Mouse (Mus musculus) WW6 (cell line): ENCODE measurements around the gene Hsd17b6.

Source experiments
- DNase-seq: peaks from one replicate; pipeline ENCODE4 v3.0.0-alpha.2; 2013; ENCODE audit warnings: low read depth, low spot score

The Hsd17b6 gene

DNA sequence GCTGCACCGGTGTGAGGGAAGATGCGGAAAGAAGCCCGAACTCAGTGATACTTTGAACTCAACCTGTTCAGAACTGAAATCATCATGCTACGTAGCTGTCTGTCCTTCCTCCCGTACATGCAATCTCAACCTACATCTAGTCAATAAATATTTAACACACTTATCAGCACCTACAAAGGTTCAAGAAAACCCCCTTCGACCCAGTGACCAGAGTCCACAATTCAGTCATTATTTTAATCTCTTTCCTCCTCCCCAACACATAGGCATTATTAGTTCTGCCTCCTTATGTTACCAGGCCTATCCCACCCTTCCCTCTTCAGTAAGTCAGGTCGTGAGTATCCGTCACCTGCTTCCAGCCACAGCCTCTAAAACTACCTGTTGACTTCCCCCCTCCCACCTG, 1.9 kb downstream of the Hsd17b6 start:
- DNase-seq: no peak

DNA sequence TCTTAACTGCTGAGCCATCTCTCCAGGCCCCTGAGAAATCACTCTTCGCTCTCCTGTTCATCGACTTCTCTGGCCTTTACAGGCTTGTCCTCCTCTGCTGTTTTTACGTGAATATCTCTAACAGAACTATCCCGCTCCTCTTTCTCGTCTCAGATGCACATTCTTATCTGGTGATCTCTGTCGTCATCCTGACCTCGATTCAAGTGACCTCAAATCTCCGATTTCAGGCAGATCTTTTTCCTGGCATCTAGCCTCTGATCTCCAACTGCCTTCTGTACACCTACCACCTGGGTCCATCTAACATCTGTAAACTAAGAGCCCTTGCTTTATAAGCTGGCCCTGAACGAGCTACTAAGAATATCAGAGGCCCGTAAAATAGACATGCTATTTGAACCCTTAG, 2.5 kb downstream of the Hsd17b6 start:
- no peak for DNase-seq

DNA sequence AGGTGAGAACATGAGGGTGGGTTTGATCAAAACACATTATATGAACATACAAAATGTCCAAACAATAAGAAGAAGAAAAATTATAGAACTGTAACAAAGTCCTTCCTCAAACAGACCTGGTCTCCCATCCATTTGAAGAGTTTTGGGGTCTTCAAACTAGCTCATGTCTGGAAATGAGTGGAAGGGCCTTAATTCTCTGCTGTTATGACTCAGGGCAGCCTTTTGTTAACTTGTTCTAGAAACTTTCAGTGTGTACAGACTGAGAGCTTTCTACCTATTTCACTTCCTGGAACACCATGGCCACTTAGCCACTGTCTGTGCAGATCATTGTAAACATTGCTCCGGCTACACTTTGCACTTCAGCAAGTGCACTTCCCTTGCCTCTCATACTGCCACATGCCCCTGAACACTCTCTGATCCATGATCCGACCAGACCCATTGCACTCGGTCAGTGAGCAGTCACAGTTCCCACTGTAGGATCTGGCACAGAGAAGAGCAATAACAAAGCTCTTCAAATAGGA, 4.1 kb downstream of the Hsd17b6 start:
- no peak for DNase-seq

DNA sequence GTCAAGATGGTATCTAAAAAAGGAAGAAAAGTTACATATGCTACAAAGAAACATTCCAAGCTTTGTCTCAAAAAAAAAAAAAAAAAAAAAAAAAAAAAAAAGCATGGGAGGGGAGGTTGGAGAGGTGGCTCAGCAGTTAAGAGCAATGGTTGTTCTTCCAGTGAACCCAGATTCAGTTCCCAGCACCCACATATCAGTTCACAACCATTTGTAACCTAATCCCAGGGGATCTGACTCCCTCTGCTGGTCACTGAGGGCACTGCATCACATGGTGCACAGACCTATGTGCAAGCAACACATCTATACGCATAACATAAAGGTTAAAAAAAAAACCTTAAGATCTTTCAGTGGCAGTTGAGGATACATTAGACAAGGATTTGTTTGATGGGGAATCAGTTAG, 9.2 kb downstream of the Hsd17b6 start:
- DNase-seq: peak; percentile 26

DNA sequence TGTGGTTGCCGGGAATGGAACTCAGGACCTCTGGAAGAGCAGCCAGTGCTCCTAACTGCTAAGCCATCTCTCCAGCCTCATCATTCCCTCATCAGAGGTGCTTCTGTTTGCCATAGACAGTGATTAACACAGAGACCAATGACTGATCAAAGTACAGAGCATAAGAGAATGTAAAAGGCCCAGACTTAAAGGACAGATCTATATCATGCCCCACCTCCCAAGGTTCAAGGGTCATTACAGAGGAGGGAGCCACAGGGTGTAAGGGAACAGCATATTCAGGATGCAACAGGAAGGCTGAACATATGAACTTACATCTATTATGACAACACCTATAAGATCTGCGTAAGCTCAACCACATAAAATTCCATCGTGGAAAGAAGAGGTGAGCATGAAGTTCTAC, 10.7 kb downstream of the Hsd17b6 start:
- no peak for DNase-seq

DNA sequence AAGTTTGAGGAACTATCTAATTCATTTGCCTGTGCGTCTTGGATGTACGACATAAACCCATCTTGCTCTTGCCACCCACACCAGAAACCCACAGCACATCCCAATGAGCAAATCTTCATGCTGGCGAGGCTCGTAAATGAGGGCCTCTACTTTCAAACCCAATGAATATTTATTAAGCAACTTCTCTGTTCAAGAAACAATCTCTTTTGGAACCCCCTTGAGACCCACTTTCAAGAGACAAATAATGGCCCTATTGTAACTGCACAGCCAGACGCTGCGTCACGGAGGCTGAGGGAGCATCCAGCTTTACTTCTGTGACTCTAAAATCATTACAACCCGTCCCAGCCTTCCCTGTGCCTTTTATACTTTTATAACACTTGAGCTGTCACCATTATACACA, 21.8 kb downstream of the Hsd17b6 start:
- no peak for DNase-seq

DNA sequence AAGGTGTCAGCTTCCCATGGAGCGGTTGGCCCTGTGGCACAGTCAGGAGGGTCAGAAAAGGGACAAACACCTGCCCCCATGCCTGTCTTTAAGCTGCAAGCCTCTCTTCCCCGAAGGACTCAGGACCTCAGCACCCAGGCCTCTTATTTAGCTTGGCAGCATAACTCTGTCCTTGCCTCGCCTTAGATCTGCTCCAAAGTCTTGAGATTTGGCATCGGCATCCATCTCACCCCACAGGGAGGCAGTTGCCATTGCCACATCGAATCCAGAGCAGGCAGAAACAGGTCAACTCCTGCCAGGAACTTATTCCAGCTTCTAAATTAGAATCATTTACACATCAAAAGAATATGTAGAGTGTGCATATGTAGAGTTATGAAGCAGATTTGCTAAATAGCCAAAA, 22.8 kb downstream of the Hsd17b6 start:
- DNase-seq: no peak

DNA sequence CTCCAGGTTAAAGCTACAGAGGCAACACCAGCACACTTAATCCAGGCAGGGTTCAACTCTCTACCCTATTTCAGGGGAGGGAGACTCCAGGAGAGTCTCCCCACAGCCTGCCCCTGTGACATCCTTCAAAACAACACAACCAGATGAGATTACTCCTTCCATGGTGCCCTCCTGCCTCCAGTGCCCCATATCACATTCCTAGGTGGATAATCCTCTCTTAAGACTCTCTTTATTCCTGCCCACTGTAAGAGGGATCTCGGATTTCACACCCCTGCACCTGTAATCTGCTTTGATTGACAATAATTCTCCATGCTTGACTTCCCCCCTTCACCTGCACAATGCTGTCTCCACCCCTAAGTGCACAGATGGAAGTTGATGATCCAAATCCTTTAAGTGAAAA, 31.9 kb downstream of the Hsd17b6 start:
- DNase-seq: no peak

DNA sequence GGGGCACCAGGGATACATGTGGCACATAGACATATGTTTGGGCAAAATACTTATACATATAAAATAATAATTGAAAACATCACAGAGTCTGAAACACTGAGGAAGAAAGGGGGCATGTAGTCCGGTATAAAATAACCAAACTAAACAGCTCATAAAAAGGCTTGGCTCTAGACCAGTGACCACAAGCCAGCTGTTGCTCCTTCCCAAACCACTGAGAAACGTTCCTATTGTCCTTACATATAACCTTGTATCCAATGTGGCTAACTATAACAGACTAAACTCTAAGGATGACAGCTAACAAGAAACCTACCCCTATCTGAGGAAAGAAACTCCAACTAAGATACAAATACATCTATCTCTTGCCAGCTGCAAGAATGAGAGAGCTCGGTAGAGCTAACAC, 33.3 kb downstream of the Hsd17b6 start:
- no peak for DNase-seq

DNA sequence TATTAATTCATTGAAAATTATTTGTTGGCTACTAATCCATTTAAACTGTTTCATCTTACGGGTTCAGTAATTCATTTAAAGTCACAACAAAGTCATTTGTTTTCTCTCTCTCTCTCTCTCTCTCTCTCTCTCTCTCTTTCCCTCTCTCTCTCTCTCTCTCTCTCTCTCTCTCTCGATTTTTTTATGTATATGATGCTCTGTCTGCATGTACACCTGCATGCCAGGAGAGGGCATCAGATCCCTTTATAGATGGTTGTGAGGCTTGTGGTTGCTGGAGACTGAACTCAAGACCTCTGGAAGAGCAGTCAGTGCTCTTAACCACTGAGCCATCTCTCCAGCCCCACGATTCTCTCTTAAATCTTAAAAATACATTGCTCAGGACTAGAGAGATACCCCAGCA, 36.3 kb downstream of the Hsd17b6 start:
- DNase-seq: no peak

DNA sequence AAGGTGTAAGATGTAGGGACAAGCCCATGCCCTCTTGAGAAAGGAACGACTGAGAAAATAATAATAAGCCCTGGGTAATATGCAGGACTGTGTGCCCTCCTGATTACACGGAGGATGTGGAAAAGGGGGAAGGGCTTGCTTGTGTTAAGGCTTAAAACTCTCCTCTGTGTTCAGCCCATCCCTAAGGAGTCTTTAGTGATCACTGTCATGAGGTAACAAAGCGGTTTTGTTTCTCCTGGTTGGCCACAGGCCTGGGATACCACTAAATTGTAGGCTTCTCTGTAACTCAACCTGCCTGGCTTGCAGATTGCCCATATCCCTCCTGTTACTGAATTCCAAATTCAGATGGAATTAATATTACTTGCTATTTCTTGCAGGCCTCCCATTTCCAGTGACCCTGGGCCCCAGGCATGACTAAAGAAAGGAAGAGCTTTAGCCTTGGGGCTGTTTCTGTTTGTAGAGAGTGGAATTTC, 37.0 kb downstream of the Hsd17b6 start:
- no peak for DNase-seq

DNA sequence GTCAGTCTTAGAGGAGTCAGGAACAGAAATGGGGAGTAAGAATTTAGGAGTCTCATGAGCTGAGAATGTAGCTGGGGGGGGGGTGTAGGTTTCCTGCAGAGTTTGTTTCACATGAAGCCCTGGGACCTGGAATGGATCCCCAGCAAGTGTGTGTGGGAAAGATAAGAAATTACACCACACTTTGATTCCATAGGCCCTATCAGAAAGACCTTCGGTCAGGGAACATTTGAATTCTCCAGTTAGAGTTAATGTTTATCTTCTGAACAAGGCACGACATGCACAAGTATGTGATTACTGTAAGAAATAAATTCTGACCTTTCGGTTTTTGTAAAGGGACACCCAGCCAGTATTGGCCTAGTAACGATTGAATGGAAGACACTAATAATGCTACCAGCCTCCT, 37.6 kb downstream of the Hsd17b6 start:
- DNase-seq: no peak

DNA sequence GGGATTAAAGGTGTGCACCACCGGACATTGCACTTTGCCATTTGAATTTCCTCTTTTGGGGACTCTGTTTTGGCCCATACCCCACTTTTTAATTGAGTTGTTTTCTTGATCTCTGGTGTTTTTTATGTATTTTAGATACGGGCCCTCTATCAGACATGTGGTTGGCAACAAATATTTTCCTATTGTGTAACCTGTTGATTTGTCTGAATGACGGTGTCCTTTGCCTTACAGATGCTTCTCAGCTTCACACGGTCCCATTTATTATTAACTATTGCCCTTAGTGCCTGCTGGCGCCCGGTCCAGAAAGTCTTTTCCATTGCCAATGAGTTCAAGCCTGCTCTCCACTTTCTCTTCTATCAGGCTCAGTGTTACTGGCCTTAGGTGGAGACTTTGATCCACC, 40.9 kb downstream of the Hsd17b6 start:
- no peak for DNase-seq

DNA sequence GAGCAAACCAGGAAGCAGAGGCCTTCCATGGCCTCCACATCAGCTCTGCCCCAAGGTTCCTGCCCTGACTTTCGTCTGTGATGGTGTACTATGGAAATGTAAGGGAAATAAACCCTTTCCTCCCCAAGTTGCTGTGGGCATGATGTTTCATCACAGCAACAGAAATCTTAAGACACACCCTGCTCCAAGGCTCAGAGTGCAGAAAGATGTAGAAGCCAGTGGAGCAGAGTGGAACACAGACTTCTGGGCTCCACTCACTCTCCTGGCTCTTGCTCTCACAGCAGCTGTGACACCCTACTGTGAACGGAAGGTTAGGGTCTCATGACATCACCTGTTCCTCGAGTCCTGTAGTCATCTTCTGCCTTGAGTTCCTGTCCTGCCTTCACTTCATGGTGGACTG, 43.4 kb downstream of the Hsd17b6 start:
- DNase-seq: no peak

DNA sequence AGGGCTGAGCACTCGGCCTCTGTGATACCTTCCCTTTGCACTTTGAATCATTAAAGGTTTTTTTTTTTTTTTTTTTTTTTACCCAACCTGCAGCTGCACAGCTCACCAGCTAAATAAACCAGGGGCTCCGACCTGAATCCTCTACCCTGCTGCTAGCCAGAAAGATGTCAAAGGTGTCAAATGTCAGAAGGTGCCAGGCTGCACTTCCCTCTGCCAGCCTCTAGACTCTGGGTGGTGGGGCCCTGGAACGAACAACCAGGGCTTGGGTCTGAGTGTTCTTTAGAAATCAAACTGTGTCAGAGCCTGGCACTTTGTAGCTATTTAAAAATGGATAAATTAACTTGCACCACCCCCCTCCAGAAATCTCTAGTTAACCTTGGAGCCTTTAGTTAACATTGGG, 45.0 kb downstream of the Hsd17b6 start:
- DNase-seq: no peak

DNA sequence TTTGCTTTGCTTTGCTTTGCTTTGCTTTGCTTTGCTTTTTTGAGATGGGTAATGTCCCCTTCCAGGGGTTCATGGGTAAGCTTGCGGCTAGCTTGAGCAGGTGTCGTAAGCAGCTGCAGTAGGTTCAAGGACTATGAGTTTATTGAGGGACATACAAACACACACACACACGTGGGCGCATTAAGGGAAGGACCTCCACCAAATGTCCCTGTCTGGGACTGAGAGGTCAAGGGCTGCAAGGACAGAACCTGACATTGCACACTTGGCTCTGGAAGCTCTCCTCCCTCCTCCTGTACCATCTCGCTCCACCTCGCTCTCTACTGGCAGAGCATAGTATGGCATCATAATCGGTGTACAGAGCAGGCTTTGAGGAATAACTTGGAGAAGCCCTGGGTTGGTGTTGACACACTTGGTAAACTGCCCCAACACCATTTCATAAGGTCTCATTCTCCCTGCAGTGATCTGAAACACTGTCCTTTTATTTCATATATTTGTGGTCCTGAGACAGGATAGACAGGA, 48.2 kb downstream of the Hsd17b6 start:
- no peak for DNase-seq

DNA sequence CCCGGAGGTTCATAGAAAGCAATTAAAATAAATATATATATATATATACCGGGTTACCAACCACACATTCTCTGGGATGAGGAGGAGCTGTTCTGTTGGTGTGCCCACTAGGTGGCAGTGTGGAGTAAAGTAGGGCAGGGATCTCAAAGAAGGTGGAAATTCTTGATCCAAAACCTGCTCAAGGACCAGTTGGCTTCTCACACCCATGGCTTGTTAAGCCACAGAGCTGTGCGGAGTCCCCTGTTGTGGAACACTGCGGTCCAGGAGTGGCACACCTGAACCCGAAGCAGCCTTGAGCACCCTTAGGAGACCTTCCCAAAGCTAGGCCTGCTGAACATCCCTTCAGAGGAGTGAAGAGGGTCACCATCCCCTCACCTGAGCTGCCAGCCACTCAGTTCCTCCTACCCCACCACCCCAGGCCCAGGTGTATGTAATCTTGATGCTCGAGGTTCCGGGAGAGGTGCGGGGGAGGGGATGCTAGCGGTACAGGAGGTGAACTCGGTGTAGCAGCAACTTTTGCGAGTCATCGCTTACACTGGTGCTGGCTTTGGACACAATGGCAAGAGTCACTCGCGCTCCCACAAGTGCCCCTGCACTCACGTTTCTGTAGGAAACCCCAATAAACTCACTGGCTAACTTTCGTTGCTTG, 51.1 kb downstream of the Hsd17b6 start:
- DNase-seq: no peak

DNA sequence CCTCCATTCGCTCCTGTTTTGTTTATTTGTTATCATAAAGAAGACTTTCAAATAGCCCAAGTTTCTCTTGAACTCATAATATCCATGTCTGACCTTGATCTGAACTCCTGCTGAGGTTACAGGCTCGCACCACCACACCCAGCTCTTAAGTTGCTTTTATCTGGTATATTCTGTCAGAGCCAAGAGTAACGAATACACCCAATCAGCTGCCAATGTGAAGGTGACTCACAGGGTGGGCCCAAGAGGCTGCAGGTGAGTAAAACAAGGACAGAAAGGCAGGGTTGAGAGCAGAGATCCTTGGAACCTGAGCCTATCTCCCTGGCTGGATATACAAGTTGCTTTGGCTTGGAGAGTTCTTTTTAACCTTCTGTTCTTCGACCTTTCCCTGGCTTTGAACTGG, 52.4 kb downstream of the Hsd17b6 start:
- no peak for DNase-seq

DNA sequence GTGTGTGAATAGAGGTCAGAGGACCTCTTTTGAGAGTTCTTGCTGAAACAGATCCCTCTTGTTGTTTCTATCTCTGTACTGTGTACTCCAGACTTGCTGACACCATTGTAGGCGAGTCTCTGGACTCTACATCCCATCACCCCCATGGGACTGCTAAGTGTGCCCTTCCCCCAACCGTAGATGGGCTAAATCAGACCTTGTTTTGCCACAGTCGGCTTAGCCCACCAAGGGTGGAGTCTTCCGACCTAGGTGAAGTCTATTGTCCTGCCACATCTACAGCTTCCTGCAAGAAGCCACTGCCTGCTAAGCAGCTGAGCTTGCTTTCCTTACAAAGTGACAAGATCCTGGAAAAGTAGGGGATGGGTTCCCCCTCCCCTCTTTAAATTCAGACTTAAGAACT, 55.6 kb downstream of the Hsd17b6 start:
- DNase-seq: no peak

DNA sequence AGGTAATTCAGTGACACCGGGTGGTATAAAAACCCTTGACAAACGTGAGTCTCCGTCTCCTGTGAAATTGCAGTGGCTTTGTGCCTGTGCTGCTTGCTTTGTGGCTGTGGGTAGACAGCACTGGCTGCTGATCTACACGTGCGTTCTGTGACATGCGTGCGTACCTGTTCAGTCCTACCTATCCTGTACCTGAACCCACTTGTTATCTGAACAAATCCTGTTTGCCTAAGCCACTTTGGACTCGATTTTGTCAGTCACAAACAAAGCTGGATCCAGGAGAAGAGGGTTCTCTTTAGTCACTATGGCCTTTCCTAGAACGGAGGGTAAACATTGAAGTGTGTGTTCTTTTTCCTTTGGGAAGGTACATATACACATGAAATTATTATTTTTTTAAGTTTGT, 56.0 kb downstream of the Hsd17b6 start:
- DNase-seq: no peak

DNA sequence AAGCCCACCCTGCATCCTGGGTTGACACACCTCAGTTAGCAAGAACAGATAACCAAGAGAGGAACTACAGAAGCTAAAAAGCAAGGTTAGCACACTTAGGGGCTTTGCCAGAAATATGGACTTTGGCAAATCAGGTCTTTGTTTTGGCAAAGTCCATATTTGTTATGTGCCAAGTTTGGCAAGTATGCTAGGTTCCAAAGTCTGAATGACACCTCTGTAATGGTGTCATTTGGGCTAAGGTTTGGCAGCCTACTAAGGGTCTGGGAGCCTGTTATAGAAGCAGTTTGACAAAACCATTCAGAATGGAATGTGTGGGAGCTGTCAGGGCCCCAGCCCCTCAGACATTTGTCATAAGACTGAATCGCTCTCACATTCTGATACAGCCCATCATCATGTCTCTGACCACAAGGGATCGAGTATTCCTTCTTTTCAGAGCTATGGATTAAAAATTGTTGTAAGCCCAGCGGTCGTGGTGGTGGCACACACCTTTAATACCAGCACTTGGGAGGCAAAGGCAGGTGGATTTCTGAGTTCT, 57.7 kb downstream of the Hsd17b6 start:
- DNase-seq: no peak

DNA sequence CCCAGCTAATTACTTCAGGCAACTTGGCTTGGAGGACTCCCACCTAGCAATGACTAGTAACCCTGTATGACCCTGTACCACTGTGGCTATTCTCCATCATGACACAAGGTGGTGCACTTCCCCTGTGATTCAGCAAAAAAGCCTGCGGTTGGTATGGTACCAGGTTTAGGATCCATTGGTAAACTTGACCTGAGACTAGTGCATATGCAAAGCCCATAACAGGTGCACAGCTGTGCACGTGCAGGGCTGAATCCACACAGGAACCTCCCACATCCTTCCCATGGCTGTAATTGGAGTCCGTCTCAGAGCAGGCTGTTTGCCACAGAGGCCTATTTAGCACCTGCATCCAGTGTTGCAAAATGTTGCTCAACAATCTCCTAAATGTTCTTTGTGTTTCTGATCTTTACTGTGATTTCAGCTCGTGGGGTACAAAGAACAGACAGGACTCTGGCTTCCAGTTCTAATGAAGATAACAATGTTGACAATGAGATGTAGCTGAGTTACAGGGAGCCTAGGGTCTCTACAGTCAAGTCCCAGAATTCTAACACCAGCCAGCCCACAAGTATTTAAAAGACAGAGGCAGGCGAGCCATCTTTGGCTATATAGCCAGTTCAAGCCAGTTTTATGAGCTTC, 61.9 kb downstream of the Hsd17b6 start:
- DNase-seq: peak; percentile 73
